In genomic region chr10:88399271-88399670, GRCm38 (mm10) we compare ENCODE assay signal across 16 mouse cellular contexts.
"Had no signal": no experiment of that assay in that cellular context is flagged by ENCODE, and none has a peak within 500 bp of the region (broad histone marks: within the 10 kb centered on the region; RNA-seq: fewer than 3 reads in every experiment).

No protein-coding gene starts in this region.

- H3K4me1 ChIP-seq: intestine, embryonic 15.5 days; kidney, embryonic 15.5 days; limb, embryonic 10.5 days; liver, embryonic 15.5 days; megakaryocyte, embryonic 14.5 days; midbrain, embryonic 12.5 days had no signal

- H3K9me3 ChIP-seq: intestine, embryonic 15.5 days; kidney, embryonic 15.5 days; limb, embryonic 10.5 days; liver, embryonic 15.5 days; midbrain, embryonic 12.5 days had no signal

- H3K4me3 ChIP-seq: intestine, embryonic 15.5 days; kidney, embryonic 15.5 days; left cerebral cortex, adult 2 months; limb, embryonic 10.5 days; liver, embryonic 15.5 days; megakaryocyte, embryonic 14.5 days; midbrain, embryonic 12.5 days had no signal

- H3K27me3 ChIP-seq: intestine, embryonic 15.5 days; kidney, embryonic 15.5 days; liver, embryonic 15.5 days; megakaryocyte, embryonic 14.5 days; midbrain, embryonic 12.5 days had no signal

- ATAC-seq: intestine, embryonic 15.5 days; lung, postnatal 0 days; midbrain, embryonic 16.5 days had no signal

- H3K4me2 ChIP-seq: intestine, embryonic 15.5 days; kidney, embryonic 15.5 days; liver, embryonic 11.5 days; liver, embryonic 15.5 days; midbrain, embryonic 12.5 days had no signal

- H3K27ac ChIP-seq: intestine, embryonic 15.5 days; kidney, embryonic 15.5 days; left cerebral cortex, adult 2 months; limb, embryonic 10.5 days; liver, embryonic 15.5 days; midbrain, embryonic 12.5 days had no signal

- H3K36me3 ChIP-seq: midbrain, embryonic 12.5 days had no signal

- H3K9ac ChIP-seq: intestine, embryonic 15.5 days; kidney, embryonic 15.5 days; liver, embryonic 15.5 days; midbrain, embryonic 12.5 days had no signal

- DNase-seq: kidney, adult 2 months; kidney, postnatal 14 days; lung, adult 2 months; lung, postnatal 36 days; retina, postnatal 1 day; thymus, postnatal 14 days had no signal
